Mouse (Mus musculus): Measurements from ENCODE around the gene Frmd5.
"Not testable (repeated sequence)": the region's sequence is repeated elsewhere in the genome, so short reads cannot be mapped to it uniquely, and the experiment has no call there.

The Frmd5 gene

GRCm38 (mm10) chr2:121806959-121807653 is at the start of gene Frmd5:
Gene Frmd5, minus strand, starts transcription at chr2:121807087.
- DNase-seq (ENCODE audit: low spot score): peak; percentile 94

DNA sequence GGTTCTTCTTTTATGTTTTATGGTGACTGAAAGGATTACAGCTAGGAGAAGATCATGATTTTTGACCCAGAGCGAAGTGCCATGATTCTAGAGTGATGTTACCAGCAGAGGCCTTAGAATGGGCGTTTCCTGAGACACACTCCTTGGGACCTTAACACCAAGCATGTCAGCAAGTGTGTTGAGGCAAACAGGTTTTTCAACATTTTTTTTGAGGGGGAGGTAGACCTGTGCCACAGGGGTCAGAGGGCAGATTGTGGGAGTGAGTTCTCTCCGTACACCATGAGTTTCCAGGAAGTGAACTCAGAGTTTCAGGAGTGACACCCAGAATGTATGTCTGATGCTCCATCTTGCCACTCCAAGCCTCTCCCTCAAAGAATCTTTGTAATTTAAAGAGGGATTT is 47.1 kb upstream of the Frmd5 start:
- no peak for DNase-seq (ENCODE audit: low spot score)

GRCm38 (mm10) chr2:121852045-121852444 is 45.2 kb upstream of the Frmd5 start:
- DNase-seq (ENCODE audit: low spot score): no peak

GRCm38 (mm10) chr2:121846050-121846449 is 39.2 kb upstream of the Frmd5 start:
- DNase-seq (ENCODE audit: low spot score): no peak

DNA sequence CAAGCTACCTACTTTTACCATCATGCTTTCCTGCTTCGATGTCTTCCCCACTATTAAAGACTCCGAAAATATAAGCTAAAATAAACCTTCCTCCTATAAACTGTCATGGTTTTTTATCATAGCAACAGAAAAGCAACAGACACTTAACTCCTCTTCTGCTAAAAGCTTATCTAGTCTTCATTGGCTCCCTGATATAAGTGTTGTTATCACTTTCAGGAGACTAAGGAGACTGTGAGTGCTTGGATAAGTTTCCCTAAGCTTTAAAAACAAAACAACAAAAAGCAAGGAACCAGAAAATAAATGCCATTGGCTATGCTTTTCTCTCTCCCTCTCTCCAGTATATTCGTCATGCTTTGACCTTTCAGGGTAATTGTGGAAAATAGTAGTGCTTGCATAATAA is 35.4 kb upstream of the Frmd5 start:
- no peak for DNase-seq (ENCODE audit: low spot score)

GRCm38 (mm10) chr2:121841453-121841852 is 34.6 kb upstream of the Frmd5 start:
- no peak for DNase-seq (ENCODE audit: low spot score)

GRCm38 (mm10) chr2:121834926-121835325 is 28.0 kb upstream of the Frmd5 start:
- no peak for DNase-seq (ENCODE audit: low spot score)

GRCm38 (mm10) chr2:121832484-121832894 is 25.6 kb upstream of the Frmd5 start:
- DNase-seq (ENCODE audit: low spot score): peak; percentile 71

DNA sequence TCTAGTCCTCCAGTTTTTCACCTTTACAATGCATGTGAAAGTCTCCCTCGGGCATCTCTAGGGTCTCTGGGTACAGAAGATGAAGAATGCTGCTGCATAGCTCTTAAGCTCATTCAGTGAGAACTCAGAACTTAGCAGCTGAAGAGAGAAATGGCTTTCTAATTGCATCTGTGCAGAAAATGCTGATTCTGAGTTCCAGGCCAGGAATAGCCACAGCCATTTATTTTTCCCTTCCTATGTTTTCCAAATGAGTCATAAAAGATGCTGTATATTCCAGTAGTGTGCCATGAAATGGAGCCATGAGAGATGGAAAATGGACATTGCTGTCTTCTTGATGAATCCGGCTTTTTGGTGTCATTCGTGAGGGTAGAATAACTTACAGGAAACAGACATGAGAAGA is 21.5 kb upstream of the Frmd5 start:
- DNase-seq (ENCODE audit: low spot score): no peak

GRCm38 (mm10) chr2:121826189-121826588 is 19.3 kb upstream of the Frmd5 start:
- no peak for DNase-seq (ENCODE audit: low spot score)

- no peak for DNase-seq (ENCODE audit: low spot score)
Observed at GRCm38 (mm10) chr2:121824653-121825052, 17.8 kb upstream of the Frmd5 start.

DNA sequence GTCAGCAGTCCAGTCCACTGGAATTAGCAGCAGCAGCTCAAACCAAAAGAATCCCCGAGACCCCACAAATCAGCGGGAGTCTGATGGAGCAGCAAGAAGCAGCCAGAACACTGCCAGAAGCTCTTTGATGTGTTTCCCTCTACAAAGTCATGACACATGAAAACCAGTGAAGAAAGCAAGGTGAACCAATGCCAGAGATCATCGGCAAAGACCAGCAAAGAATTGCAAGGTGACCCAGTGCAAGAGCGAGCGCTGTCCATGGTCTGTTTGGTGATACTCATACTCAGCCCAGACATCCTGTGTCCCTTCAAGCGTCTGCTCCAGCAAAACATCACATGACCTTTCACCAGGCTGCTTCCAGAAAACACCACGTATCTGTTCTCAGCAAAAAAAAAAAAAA is 14.9 kb upstream of the Frmd5 start:
- no peak for DNase-seq (ENCODE audit: low spot score)

GRCm38 (mm10) chr2:121810876-121811275 is 4.0 kb upstream of the Frmd5 start:
- DNase-seq (ENCODE audit: low spot score): not testable (repeated sequence)

DNA sequence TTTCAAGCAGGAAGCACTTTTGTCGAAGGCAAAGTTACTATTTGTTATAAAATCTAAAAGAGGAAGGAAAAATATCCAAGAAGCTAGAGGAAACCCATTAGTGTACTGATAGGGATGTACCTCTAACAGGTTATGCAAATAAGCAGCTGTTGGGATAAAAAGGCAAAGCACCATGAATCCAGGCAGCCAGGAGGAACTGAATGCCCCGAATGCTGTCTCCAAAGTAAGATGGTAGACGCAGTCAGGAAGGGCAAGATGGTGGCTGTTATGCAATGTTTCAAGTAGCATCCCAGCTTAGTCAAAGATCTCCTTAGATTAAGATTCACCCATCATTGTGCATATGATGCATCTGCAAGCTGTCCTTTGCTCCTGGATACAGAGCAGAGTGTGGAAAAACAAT is 2.2 kb upstream of the Frmd5 start:
- no peak for DNase-seq (ENCODE audit: low spot score)

GRCm38 (mm10) chr2:121806171-121806943 is 530 bp downstream of the Frmd5 start:
- peak; percentile 63 for DNase-seq (ENCODE audit: low spot score)

DNA sequence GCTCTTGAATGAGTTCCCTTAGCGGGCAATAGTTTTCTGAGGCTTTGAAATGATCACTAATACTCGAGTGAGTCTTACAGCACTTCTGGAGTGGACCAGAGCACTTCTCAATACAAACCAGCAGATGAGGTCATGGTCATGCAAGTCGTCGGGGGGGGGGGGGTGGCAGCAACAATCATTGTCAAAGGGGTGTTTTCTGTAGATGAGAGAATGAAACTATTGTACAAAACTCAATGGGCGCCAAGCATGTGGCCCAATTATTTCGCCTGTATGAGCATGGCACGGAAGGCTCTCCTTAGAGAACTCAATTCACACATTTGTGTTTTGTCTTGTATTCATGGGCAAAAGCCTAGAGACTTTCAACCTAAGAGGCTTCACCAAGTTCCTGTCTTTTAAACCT is 7.8 kb downstream of the Frmd5 start:
- no peak for DNase-seq (ENCODE audit: low spot score)

DNA sequence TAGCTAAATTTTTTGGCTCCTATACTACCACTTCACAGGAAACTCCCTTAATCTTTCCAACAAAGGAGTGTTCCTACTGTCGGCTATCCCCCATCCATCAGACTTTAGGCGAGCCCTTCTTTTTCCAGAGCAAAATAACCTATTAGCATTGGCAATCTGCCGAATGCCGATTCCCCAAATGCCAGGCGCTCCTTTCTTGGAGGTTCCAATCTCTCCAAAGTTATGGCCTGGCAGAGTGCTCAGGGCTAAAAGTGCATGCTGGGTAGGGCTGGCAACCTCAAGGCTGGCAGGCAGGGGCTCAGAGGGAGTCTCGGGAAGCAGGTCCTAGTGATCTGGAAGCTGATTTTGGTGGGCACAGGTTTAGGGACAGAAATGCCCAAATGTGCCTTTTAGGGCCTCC is 10.9 kb downstream of the Frmd5 start:
- DNase-seq (ENCODE audit: low spot score): no peak

- DNase-seq (ENCODE audit: low spot score): no peak
Observed at GRCm38 (mm10) chr2:121789777-121790176, 17.1 kb downstream of the Frmd5 start.

DNA sequence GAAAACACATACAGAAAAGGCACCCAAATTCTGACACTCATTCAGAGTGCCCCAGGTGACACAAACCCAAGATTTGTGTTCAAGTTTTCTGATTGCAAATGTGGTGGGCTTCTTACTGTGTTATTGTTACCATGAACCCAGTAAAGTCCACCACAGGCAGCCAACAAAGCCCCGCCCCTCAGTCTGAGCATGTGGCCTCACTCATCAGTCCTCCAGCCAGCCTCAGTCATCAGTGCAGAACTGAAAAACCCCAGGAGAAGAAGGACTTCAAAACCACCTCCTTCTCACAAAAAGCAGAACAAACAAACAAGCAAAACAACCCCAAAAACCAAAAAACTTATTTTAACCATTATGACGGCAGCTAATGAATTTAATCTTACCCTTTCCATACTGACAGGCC is 18.5 kb downstream of the Frmd5 start:
- DNase-seq (ENCODE audit: low spot score): no peak

DNA sequence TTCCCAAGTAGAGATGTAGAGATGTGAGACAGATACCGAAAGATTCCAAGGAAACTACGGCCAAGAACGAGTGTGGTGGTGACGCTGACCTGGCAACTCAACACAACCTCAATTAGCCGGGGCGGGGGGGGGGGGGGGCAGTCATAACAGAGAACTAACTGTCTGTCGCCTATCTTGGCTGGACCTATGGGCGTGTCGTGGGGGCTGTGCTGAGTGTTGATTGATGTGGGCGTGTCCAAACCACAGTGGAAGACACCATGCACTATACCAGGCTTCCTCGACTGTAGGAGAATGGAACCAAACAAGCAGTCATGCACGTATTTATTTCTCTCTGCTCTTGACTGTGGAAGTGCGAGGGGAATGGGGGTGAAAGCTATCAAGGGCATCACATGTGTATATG is 19.1 kb downstream of the Frmd5 start:
- peak; percentile 74 for DNase-seq (ENCODE audit: low spot score)

GRCm38 (mm10) chr2:121787271-121787670 is 19.6 kb downstream of the Frmd5 start:
- DNase-seq (ENCODE audit: low spot score): peak; percentile 25

DNA sequence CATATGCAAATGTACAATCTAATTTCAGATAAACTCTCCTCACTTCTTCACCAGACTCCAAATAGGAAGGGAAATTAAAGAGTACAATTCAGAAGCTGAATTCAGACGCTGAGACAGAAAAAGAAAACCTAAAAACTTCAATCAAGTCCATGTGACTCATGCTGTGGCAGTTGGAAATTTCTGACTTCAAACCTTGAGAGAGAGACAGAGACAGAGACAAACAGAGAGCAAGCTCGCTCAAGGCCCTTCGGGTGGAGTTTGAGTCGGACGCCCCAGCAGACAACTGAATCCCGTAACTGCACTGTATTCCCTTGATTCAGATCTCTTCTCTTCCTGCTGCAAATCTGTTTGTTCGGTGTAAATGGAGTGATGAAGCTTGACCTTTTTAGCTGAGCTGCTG is 30.7 kb downstream of the Frmd5 start:
- no peak for DNase-seq (ENCODE audit: low spot score)

- no peak for DNase-seq (ENCODE audit: low spot score)
Observed at GRCm38 (mm10) chr2:121764851-121765250, 42.0 kb downstream of the Frmd5 start.

GRCm38 (mm10) chr2:121761861-121762260 is 45.0 kb downstream of the Frmd5 start:
- no peak for DNase-seq (ENCODE audit: low spot score)

All from MN1 (cell line).